Mouse (Mus musculus) stomach, embryonic 14.5 days (tissue): ENCODE results near the gene Maff. TPM values are rescaled to one million over a fixed set of nuclear protein-coding genes. Genes with fewer than 3 reads are reported as not detected.

ENCODE experiments used
- ATAC-seq: fragments of 200-750 bp; cut with Nextera tagmentation; 2 replicates; pipeline ENCODE4 v1.8.0; 2017; ENCODE audit warnings: low read depth, moderate TSS enrichment; ENCODE audit not compliant: insufficient number of reproducible peaks, insufficient read depth, low FRiP score
- H3K27ac ChIP-seq: fragments of 300-500 bp; sonication (generic); 2 replicates; pipeline ENCODE4 v1.5.1; 2014; ENCODE audit warnings: mild to moderate bottlenecking, low read length, moderate library complexity, mixed read lengths
- H3K27me3 ChIP-seq: fragments of 300-500 bp; sonication (generic); 2 replicates; pipeline ENCODE4 v1.6.1; 2014; ENCODE audit warnings: low read length, control low read depth, mixed read lengths; ENCODE audit not compliant: control insufficient read depth, insufficient read depth
- H3K36me3 ChIP-seq: fragments of 300-500 bp; sonication (generic); 2 replicates; pipeline ENCODE4 v1.6.1; 2014; ENCODE audit warnings: mild to moderate bottlenecking, control low read depth, low read length, moderate library complexity, mixed read lengths; ENCODE audit not compliant: control insufficient read depth, insufficient read depth
- H3K4me1 ChIP-seq: fragments of 300-500 bp; sonication (generic); 2 replicates; pipeline ENCODE4 v1.6.1; 2014; ENCODE audit warnings: low read length, control low read depth, mixed read lengths; ENCODE audit not compliant: control insufficient read depth, insufficient read depth
- H3K4me2 ChIP-seq: fragments of 300-500 bp; sonication (generic); replicated peaks from 2 replicates; pipeline ENCODE4 v1.6.1; 2014; ENCODE audit warnings: low read depth, low read length, control low read depth
- H3K4me3 ChIP-seq: fragments of 300-500 bp; sonication (generic); 2 replicates; pipeline ENCODE4 v1.5.1; 2014; ENCODE audit warnings: low read depth, low read length, control low read depth
- H3K9ac ChIP-seq: fragments of 300-500 bp; sonication (generic); replicated peaks from 2 replicates; pipeline ENCODE4 v1.6.1; 2014; ENCODE audit warnings: low read depth, mild to moderate bottlenecking, control low read depth, low read length, moderate library complexity, mixed read lengths
- H3K9me3 ChIP-seq: fragments of 300-500 bp; sonication (generic); 2 replicates; pipeline ENCODE4 v1.6.1; 2016; ENCODE audit warnings: low read depth, low read length, control low read depth; ENCODE audit not compliant: control insufficient read depth
- WGBS: fragments of 180-500 bp; shearing (Covaris S2); extraction: QIAGEN DNeasy Blood & Tissue Kit; methylation state at CpG from one replicate; pipeline ENCODE4 v1.1.7; 2014; 5-methylcytosine and 5-hydroxymethylcytosine counted together
- microRNA counts: library from miRNA; unstranded; fragments of <30 nt; microRNA quantifications from one replicate; lab custom pipeline; 2016
- microRNA-seq: library from miRNA; unstranded; fragments of <30 nt; microRNA quantifications from one replicate; pipeline ENCODE4, GENCODE M21; 2016
- polyA plus RNA-seq: library from polyadenylated mRNA; unstranded; fragments of >200 nt; fragmentation: Nextera tagmentation; extraction: Ambion mirVana; gene quantifications from 2 replicates; pipeline ENCODE4 v1.2.1, GENCODE M21; 2014

Maff gene
- polyA plus RNA-seq, 1 experiment from 2014 or later = 4.2 TPM

DNA sequence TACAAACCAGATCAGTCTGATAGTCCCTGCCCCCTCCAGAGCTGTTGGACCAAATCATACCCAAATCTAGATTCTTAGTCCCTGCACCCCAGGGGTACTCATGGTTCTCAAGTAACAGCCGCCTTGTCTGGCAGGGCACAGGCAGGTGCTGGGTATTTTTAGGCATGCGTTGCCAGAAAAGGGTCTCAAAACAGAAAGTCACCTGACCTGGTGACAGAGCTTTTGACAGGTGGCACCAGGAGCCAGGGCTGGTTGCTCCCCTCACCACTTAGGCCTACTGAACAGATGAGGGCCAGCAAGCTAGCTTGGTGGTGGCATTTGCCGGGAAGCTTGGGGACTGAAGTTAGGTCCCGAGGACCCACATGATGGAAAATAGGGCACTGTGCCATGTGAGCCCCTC lies 60.1 kb downstream of the Maff start:
- no peak overlapping the region for H3K9ac ChIP-seq
- no peak for ATAC-seq
- no peak overlapping the region for H3K4me3 ChIP-seq
- H3K4me2 ChIP-seq = no peak overlapping the region
- H3K9me3 ChIP-seq = no peaks in the 10 kb centered on the region
- 89% methylated on average over 4 of the region's 4 CpGs for WGBS
- no peaks in the 10 kb centered on the region for H3K36me3 ChIP-seq
- H3K27ac ChIP-seq = no peak overlapping the region
- peaks cover 8% of the 10 kb centered on the region; the same call in 1 of the 2 replicates for H3K4me1 ChIP-seq
- no peaks in the 10 kb centered on the region for H3K27me3 ChIP-seq

MicroRNAs within 50 kb of the gene (microRNA counts, 519-probe panel; counts per million panel counts)
- 1,875 counts per million, percentile 17 among the panel's probes with 10 or more counts for microRNA mmu-miR-1943 (lab: Ali Mortazavi, UCI)

Small RNA genes within 50 kb of the gene (microRNA-seq; reads per million reads assigned to microRNA genes)
- 1.6 reads per million for gene Mir1943

Other genes starting within 250 kb of the Maff start
- 12.1 and 12.5 TPM in 2 replicates for gene Micall1, start 237.7 kb upstream of the Maff start, polyA plus RNA-seq
- gene Polr2f, start 205.6 kb upstream of the Maff start, polyA plus RNA-seq = 367 and 376 TPM in 2 replicates
- gene 1700088E04Rik, start 205.4 kb upstream of the Maff start, polyA plus RNA-seq = 8.7 TPM in 2 replicates
- gene Sox10, start 181.4 kb upstream of the Maff start, polyA plus RNA-seq = 16.8 TPM in 2 replicates
- 28.7 and 33.1 TPM in 2 replicates for gene Pick1, start 117.4 kb upstream of the Maff start, polyA plus RNA-seq
- gene Gm49486, start 117.2 kb upstream of the Maff start, polyA plus RNA-seq = 0.93 and 1.3 TPM in 2 replicates
- 0.18 and 0.19 TPM in 2 replicates for gene Slc16a8, start 91.9 kb upstream of the Maff start, polyA plus RNA-seq
- 5.9 and 8.6 TPM in 2 replicates for gene Baiap2l2, start 61.1 kb upstream of the Maff start, polyA plus RNA-seq
- gene Pla2g6, start 18.2 kb upstream of the Maff start, polyA plus RNA-seq = 16.6 and 17.4 TPM in 2 replicates
- 51.2 and 64.3 TPM in 2 replicates for gene Tmem184b, start 56.9 kb downstream of the Maff start, polyA plus RNA-seq
- gene Csnk1e, start 108.9 kb downstream of the Maff start, polyA plus RNA-seq = 64.3 and 70.3 TPM in 2 replicates
- not detected in 2 replicates for gene Kcnj4, start 158.6 kb downstream of the Maff start, polyA plus RNA-seq
- gene Kdelr3, start 169.8 kb downstream of the Maff start, polyA plus RNA-seq = 82.3 and 83.9 TPM in 2 replicates
- gene Ddx17, start 200.1 kb downstream of the Maff start, polyA plus RNA-seq = 106 and 113 TPM in 2 replicates